Mouse (Mus musculus) liver, embryonic 13.5 days (tissue): ENCODE results near the gene Olfr657. TPM values are rescaled to one million over a fixed set of nuclear protein-coding genes. Genes with fewer than 3 reads are reported as not detected.

Experiments
- ATAC-seq: fragments of 200-750 bp; cut with Nextera tagmentation; 2 replicates; pipeline ENCODE4 v1.8.0; 2017; ENCODE audit warnings: low read depth, mild to moderate bottlenecking, moderate number of reproducible peaks, moderate library complexity
- DNase-seq: peaks from one replicate; pipeline ENCODE4 v3.0.0; 2022
- H3K27ac ChIP-seq: fragments of 300-500 bp; sonication (generic); 2 replicates; pipeline ENCODE4 v1.5.1; 2015; ENCODE audit warnings: moderate library complexity, mild to moderate bottlenecking, inconsistent platforms
- H3K27me3 ChIP-seq: fragments of 300-500 bp; sonication (generic); 2 replicates; pipeline ENCODE4 v1.6.1; 2015; ENCODE audit warnings: mild to moderate bottlenecking, inconsistent platforms
- H3K36me3 ChIP-seq: fragments of 300-500 bp; sonication (generic); 2 replicates; pipeline ENCODE4 v1.6.1; 2015; ENCODE audit warnings: mild to moderate bottlenecking, inconsistent platforms
- H3K4me1 ChIP-seq: fragments of 300-500 bp; sonication (generic); replicated peaks from 2 replicates; pipeline ENCODE4 v1.6.1; 2015; ENCODE audit warnings: inconsistent platforms
- H3K4me2 ChIP-seq: fragments of 300-500 bp; sonication (generic); 2 replicates; pipeline ENCODE4 v1.6.1; 2015; ENCODE audit warnings: inconsistent platforms, mild to moderate bottlenecking, moderate library complexity
- H3K4me3 ChIP-seq: fragments of 300-500 bp; sonication (generic); replicated peaks from 2 replicates; pipeline ENCODE4 v1.5.1; 2015; ENCODE audit warnings: mild to moderate bottlenecking, inconsistent platforms
- H3K9ac ChIP-seq: fragments of 300-500 bp; sonication (generic); 2 replicates; pipeline ENCODE4 v1.6.1; 2015; ENCODE audit warnings: mild to moderate bottlenecking, inconsistent platforms
- H3K9me3 ChIP-seq: fragments of 300-500 bp; sonication (generic); replicated peaks from 2 replicates; pipeline ENCODE4 v1.6.1; 2016; ENCODE audit warnings: inconsistent platforms
- WGBS: fragments of 180-500 bp; shearing (Covaris S2); methylation state at CpG from one replicate; pipeline ENCODE4 v1.1.7; 2015; ENCODE audit not compliant: insufficient replicate concordance; 5-methylcytosine and 5-hydroxymethylcytosine counted together
- polyA plus RNA-seq: library from polyadenylated mRNA; unstranded; fragments of >200 nt; fragmentation: Nextera tagmentation; extraction: Ambion mirVana; gene quantifications from 2 replicates; pipeline ENCODE4 v1.2.1, GENCODE M21; 2015

Gene Olfr657
- polyA plus RNA-seq, result not detected in 2 replicates

DNA sequence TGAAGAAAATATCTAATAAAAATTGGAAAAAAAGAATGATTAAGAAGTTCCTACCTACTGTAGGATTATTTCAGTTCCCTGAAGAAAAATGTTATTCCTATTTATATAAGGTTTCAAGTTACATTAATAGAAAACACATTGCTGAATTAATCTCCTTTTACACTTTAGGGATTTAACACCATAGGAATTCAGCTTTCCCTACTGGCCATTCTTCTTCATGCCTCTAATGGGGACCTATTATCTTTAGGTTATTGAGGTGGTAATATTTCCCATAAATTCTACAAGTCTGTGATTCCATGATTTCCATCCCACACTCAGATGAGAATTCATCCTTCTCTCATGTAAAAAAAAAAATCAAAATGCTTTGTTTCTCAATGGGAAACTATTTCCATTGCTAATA is at the start of gene Olfr657:
TSS of gene Olfr657 (plus strand) at position 301 of the 400 bp plus-strand sequence.
- Histone ChIP-seq H3K36me3 (no peaks in the 10 kb centered on the region), H3K27ac (no peak within 1 kb of the TSS), H3K27me3 (no peaks in the 10 kb centered on the region), H3K4me1 (no peaks in the 10 kb centered on the region), H3K9me3 (no peaks in the 10 kb centered on the region), H3K9ac (no peak within 1 kb of the TSS), H3K4me2 (no peak within 1 kb of the TSS), H3K4me3 (no peak within 1 kb of the TSS)
- no peak for DNase-seq
- ATAC-seq, result no peak

DNA sequence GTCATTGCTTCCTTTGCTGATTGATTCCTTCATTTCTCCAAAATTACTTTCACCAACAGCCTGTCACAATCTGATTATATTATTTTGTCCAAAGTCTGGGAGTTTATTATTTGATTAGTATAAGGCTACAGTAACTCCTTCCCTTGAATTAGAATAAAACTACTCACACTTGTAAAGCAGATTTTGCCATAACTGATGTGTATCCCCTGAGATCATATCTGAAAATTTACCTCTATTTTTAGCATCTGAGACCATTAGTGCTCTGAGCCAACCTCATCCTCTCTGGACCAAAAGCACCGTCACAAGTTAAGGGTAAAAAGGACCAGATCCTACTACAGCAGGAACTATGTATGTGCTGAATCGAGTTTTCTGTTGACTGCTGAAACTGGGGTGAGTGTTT is 47.6 kb upstream of the Olfr657 start, which contains the start of gene Olfr653:
TSS of gene Olfr653 (plus strand) at position 301 of the 400 bp plus-strand sequence.
- H3K4me1 ChIP-seq, result no peaks in the 10 kb centered on the region
- no peaks in the 10 kb centered on the region for H3K27me3 ChIP-seq
- H3K4me3 ChIP-seq, result no peak within 1 kb of the TSS
- DNase-seq (no peak), ATAC-seq (no peak)
- H3K9me3 ChIP-seq, result no peaks in the 10 kb centered on the region
- no peak within 1 kb of the TSS for H3K27ac ChIP-seq
- no peak within 1 kb of the TSS for H3K9ac ChIP-seq
- 44% methylated on average over 2 of the region's 2 CpGs for WGBS
- no peak within 1 kb of the TSS for H3K4me2 ChIP-seq
- no peaks in the 10 kb centered on the region for H3K36me3 ChIP-seq

DNA sequence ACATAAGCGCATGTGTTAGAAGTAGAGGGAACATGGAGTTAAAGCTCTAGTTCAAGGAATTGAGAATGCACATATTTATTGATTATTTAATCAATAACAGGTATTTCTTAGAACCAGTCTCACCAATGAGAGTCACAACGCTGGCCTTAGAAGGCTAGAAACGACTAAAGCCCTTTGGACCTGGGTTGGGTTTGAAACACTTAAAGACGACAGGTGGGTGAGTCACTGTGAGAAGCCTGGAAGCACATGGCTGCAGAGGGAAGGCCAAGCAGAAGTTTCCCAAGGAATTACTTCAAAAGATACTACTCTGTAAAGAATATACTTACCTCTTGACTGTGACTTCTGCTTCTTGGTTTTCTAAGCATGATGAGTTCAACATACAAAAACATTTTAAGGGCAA is 43.7 kb upstream of the Olfr657 start:
- Histone ChIP-seq H3K36me3 (no peaks in the 10 kb centered on the region), H3K27me3 (no peaks in the 10 kb centered on the region), H3K4me2 (no peak overlapping the region), H3K9me3 (no peaks in the 10 kb centered on the region), H3K9ac (no peak overlapping the region), H3K4me1 (no peaks in the 10 kb centered on the region), H3K4me3 (no peak overlapping the region), H3K27ac (no peak overlapping the region)
- no peak for ATAC-seq
- no peak for DNase-seq
- WGBS, result 77% methylated on average over 4 of the region's 4 CpGs

DNA sequence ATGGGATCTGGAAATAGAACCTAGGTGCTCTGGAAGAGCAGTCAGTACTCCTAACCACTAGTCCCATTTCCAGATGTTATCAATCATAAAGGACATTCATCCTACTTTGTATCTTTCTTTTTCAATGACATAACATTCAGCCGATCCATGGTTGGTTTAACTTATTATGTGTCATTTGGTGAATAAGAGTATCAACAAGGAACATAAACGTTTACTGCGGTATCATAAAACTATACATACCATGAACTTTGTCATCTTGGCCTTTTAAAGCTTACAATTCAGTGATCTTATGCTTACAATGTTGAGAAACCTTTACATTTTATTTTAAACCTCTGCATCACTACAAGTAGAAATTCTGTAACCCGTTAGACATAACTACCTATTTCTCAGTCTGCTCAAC is 43.2 kb upstream of the Olfr657 start:
- H3K4me2 ChIP-seq, result no peak overlapping the region
- no peak overlapping the region for H3K9ac ChIP-seq
- DNase-seq, result no peak
- no peaks in the 10 kb centered on the region for H3K4me1 ChIP-seq
- ATAC-seq, result no peak
- no peak overlapping the region for H3K27ac ChIP-seq
- 63% methylated on average over 4 of the region's 4 CpGs for WGBS
- no peaks in the 10 kb centered on the region for H3K9me3 ChIP-seq
- H3K36me3 ChIP-seq, result no peaks in the 10 kb centered on the region
- no peaks in the 10 kb centered on the region for H3K27me3 ChIP-seq
- no peak overlapping the region for H3K4me3 ChIP-seq

DNA sequence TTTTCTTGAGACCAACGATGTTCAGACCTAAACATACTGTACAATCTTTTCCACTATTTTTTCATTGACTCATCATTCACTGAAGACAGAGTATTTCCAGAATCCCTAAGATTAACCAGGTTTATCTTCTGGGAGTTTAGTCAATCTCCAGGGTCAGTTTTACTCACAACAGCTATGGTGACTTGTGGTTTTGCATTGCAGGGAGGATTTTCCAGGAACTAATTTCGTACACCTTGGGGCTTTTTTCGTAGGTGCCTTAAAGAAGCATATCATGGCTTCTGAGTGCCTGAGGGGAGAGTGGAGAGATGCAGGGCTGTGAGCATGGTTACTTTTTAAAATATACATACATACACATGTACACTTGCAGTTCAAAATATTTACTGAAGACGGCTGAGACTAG is 37.9 kb upstream of the Olfr657 start, which contains the start of gene Olfr654:
TSS of gene Olfr654 (plus strand) at position 301 of the 400 bp plus-strand sequence.
- Histone ChIP-seq H3K27ac (no peak within 1 kb of the TSS), H3K4me3 (no peak within 1 kb of the TSS), H3K4me2 (no peak within 1 kb of the TSS), H3K36me3 (no peaks in the 10 kb centered on the region), H3K27me3 (no peaks in the 10 kb centered on the region), H3K9ac (no peak within 1 kb of the TSS), H3K9me3 (no peaks in the 10 kb centered on the region), H3K4me1 (no peaks in the 10 kb centered on the region)
- no peak for DNase-seq
- 65% methylated on average over 4 of the region's 4 CpGs for WGBS
- no peak for ATAC-seq

DNA sequence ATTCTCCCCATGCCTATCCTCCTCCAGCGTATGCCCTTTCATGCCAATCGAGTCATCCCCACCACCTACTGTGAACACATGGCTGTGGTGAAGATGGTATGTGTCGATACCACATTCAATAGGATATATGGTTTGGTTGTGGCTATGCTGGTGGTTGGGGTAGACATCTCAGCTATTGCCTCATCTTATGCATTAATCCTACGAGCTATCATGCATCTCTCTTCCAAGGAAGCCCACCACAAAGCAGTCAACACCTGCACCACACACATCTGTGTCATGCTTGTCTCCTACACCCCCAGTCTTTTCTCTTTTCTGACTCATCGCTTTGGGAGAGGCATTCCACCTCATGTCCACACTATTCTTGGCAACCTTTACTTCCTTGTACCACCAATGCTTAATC is 36.3 kb upstream of the Olfr657 start:
- WGBS, result 61% methylated on average over 5 of the region's 5 CpGs
- no peak overlapping the region for H3K4me3 ChIP-seq
- ATAC-seq, result no peak
- H3K4me2 ChIP-seq, result no peak overlapping the region
- H3K27ac ChIP-seq, result no peak overlapping the region
- H3K9ac ChIP-seq, result no peak overlapping the region
- H3K9me3 ChIP-seq, result no peaks in the 10 kb centered on the region
- no peaks in the 10 kb centered on the region for H3K27me3 ChIP-seq
- DNase-seq, result no peak
- no peaks in the 10 kb centered on the region for H3K4me1 ChIP-seq
- H3K36me3 ChIP-seq, result no peaks in the 10 kb centered on the region

DNA sequence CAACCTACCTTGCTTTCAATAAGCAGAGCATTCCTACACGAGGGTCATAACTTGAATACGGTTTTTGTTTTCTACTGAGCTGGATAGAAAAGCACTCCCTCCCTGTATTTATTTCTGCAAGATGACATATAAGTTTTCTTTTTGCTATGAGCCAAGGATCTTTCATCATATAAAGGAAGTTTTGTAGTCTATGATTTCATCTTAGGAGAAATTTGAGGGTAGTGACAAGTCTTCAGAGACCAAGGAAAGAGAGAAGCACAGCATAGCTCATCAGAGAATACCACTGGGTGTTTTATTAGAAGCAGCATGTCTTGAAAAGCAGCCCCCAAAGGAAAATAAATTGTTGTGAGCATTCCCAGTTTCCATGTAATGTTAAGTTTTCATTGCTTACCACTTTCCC is 22.9 kb upstream of the Olfr657 start, which contains the start of gene Olfr655:
TSS of gene Olfr655 (minus strand) at position 101 of the 400 bp plus-strand sequence.
- no peak within 1 kb of the TSS for H3K4me2 ChIP-seq
- H3K27me3 ChIP-seq, result no peaks in the 10 kb centered on the region
- no peak within 1 kb of the TSS for H3K9ac ChIP-seq
- no peaks in the 10 kb centered on the region for H3K9me3 ChIP-seq
- no peak within 1 kb of the TSS for H3K27ac ChIP-seq
- ATAC-seq (no peak), DNase-seq (no peak)
- WGBS, result 62% methylated on average over 2 of the region's 2 CpGs
- H3K36me3 ChIP-seq, result no peaks in the 10 kb centered on the region
- H3K4me3 ChIP-seq, result no peak within 1 kb of the TSS
- H3K4me1 ChIP-seq, result no peaks in the 10 kb centered on the region

DNA sequence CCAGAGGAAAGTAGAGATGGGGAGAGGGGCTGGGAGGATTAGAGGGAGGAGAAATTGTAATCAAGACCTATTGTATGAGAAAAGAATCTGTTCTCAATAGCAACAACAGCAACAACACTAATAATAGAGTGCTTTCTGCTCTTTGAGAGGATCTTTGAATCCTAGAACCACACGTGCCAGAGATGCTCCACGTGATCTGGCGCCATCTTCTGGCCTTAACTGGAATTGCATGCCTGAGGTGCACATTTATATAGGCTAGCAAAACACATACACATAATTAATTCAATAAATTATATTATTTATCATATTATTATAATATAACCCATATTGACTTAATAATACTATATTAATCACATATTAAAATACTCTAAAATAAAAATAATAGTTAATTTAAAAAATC is 21.4 kb upstream of the Olfr657 start:
- Histone ChIP-seq H3K9me3 (no peaks in the 10 kb centered on the region), H3K9ac (no peak overlapping the region), H3K4me1 (no peaks in the 10 kb centered on the region), H3K36me3 (no peaks in the 10 kb centered on the region), H3K27ac (no peak overlapping the region), H3K4me3 (no peak overlapping the region), H3K4me2 (no peak overlapping the region), H3K27me3 (no peaks in the 10 kb centered on the region)
- WGBS, result 6% methylated on average over 3 of the region's 3 CpGs
- DNase-seq (peak; percentile 3), ATAC-seq (no peak)

DNA sequence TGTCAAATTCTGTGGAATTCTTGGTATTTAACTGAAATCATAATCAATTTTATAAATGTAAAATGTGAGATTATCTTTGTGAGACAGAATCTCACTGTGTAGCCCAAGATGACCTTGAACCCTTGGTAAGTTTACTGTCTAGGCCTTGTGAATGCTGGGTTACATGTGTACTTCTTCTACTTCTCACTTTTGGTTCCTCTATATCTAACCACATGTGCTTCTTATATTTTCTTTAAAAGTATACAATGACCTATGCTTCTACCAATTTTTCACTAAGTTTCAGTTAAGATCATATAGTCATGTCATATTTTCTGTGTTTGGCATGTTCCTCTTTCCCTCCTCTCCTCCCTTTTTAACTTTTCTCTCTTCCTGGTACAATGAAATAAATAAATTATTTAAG is 19.9 kb upstream of the Olfr657 start:
- Histone ChIP-seq H3K9me3 (no peaks in the 10 kb centered on the region), H3K27me3 (no peaks in the 10 kb centered on the region), H3K4me2 (no peak overlapping the region), H3K4me1 (no peaks in the 10 kb centered on the region), H3K27ac (no peak overlapping the region), H3K9ac (no peak overlapping the region), H3K36me3 (no peaks in the 10 kb centered on the region), H3K4me3 (no peak overlapping the region)
- DNase-seq (no peak), ATAC-seq (no peak)

DNA sequence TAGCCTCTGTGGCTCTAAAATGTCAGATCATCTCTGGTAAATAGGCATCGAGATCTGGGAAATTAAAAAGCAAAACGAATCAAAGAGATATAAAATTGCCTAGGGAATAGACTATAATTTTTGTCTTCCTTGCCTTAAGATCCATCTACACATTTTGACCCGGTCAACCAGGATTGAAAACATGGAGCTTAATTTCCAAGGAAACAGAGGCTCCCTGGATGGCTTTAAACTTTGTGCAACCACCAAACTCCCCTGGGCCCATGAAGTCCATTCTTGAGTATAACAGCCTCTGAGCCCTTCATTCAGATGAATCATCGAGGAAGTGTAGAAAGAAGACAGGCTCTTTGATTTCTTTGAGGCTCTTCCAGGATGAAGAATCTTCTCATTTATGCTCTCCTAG is 10.9 kb upstream of the Olfr657 start, which contains the start of gene Olfr656:
TSS of gene Olfr656 (plus strand) at position 301 of the 400 bp plus-strand sequence.
- Histone ChIP-seq H3K36me3 (no peaks in the 10 kb centered on the region), H3K4me2 (no peak within 1 kb of the TSS), H3K9ac (no peak within 1 kb of the TSS), H3K27ac (no peak within 1 kb of the TSS), H3K4me1 (no peaks in the 10 kb centered on the region), H3K27me3 (no peaks in the 10 kb centered on the region), H3K4me3 (no peak within 1 kb of the TSS), H3K9me3 (no peaks in the 10 kb centered on the region)
- ATAC-seq (no peak), DNase-seq (no peak)
- WGBS, result 52% methylated on average over 4 of the region's 4 CpGs

DNA sequence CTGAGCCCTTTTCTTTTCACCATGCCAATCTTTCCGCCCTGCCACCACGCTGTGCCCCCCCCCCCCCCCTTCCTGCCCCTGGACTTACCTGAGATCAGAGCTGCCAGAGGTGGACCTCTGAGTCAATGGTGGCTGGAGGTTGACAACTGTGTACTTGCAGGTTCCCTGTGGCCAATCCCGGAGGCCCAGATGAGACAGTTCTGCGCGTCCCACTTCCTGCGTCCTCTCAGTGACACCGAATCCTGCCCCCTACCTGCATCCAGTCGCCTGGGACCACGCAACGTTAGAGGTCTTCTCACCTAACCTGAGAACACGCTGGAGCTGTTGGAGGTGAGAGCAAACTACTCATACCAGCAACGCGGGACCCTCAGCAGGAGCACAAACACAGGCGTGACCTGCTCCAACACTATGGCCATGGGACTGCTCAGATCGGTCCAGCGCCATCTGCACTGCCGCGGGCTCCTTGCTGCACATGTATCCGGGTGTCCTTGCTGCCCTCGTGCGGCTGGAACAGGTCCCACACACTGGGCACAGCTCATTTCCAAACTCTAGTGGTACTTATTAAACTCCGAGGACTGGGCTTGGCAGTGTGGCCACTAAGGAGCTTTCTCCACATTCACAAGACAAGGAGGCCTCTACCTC is 22.4 kb downstream of the Olfr657 start, which contains the start of gene Olfr658:
TSS of gene Olfr658 (minus strand) at position 465 of the 642 bp plus-strand sequence.
- no peaks in the 10 kb centered on the region for H3K27me3 ChIP-seq
- no peak within 1 kb of the TSS for H3K4me3 ChIP-seq
- 9% methylated on average over 20 of the region's 22 CpGs for WGBS
- no peaks in the 10 kb centered on the region for H3K36me3 ChIP-seq
- ATAC-seq, result peak; percentile 61; the same call in 1 of the 2 replicates
- DNase-seq, result peak; percentile 1
- H3K27ac ChIP-seq, result no peak within 1 kb of the TSS
- no peaks in the 10 kb centered on the region for H3K9me3 ChIP-seq
- 0 out of 2 replicates have a peak within 1 kb of the TSS, but pooled peaks have one; percentile 7 for H3K4me2 ChIP-seq
- no peak within 1 kb of the TSS for H3K9ac ChIP-seq
- no peaks in the 10 kb centered on the region for H3K4me1 ChIP-seq

DNA sequence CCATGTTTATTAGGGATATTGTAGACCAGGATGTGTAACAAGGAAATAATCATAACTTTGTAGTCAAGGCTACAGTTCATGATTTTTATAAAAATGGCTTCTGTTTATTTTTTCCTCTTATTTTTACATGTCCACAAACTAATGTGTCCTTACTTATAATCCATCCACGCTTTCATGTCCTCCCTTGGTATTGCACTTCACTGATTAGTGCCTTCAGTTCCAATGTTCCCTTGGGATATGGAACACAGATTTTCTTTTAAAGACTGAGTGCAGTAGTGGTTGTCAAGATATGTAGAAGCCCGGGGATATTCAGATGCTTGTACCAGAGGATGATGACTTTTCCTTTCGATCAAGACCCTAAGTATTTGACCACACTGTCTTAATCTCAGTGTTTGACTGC is 41.9 kb downstream of the Olfr657 start, which contains the start of gene Olfr659:
TSS of gene Olfr659 (plus strand) at position 301 of the 400 bp plus-strand sequence.
- ATAC-seq (no peak), DNase-seq (no peak)
- Histone ChIP-seq H3K27me3 (no peaks in the 10 kb centered on the region), H3K4me2 (no peak within 1 kb of the TSS), H3K9ac (no peak within 1 kb of the TSS), H3K36me3 (no peaks in the 10 kb centered on the region), H3K4me1 (no peaks in the 10 kb centered on the region), H3K27ac (no peak within 1 kb of the TSS), H3K4me3 (no peak within 1 kb of the TSS), H3K9me3 (no peaks in the 10 kb centered on the region)
- 64% methylated on average over 3 of the region's 3 CpGs for WGBS
